Mouse (Mus musculus): ENCODE results near the gene Tor3a. TPM values are rescaled to one million over a fixed set of nuclear protein-coding genes. Genes with fewer than 3 reads are reported as not detected.

The Tor3a gene
- polyA plus RNA-seq (2014; fragmentation: Nextera tagmentation; extraction: Ambion mirVana) = 4.5 and 6.5 TPM in 2 replicates

DNA sequence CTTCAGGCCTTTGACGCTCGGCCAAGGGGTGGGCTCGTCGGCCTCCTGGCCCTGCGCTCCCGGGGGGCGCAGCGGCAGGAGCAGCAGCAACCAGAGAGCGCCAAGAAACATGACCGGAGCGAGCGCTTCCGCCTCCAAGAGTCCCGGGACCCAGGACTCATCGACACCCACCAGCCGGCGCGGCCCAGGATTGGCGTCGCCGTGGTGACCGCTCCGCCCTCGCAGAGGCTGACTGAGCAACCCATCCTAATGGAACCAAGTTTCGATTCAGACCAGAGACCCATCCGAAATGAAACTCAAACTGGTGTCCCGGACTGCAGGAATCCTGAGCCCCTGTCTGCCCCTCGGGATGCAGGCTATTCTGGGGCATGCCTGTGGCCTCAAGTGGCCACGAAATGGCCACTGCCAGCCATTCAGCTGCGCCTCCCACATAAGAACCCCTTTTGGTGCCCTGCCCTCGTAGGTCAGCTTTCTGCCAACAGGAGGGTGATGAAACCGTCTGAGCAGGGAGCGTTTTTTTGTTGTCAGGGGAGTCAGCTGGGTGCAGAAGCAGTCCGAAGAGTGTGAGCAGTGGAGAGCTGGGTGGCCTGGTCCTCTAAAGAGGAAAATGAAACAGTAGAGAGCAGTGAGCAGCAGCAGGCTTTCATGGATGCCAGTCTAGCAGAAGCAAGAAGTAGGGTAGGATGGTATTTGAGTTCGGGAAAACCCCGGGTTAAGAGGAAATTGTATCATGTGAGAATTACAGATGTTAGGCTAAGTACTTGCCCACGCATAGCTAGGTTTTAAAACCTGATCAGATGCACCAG lies at the start of gene Tor3a:
TSS of gene Tor3a (minus strand) at position 162 of the 806 bp plus-strand sequence.
- peaks cover 5% of the 10 kb centered on the region; the same call in 1 of the 2 replicates for H3K4me1 ChIP-seq (ENCODE audit: control insufficient read depth, insufficient read depth, low read length)
- peak within 1 kb of the TSS; percentile 98 for H3K4me2 ChIP-seq (ENCODE audit: low read length)
- DNase-seq (ENCODE audit: low spot score) (peak; percentile 67), ATAC-seq (peak; percentile 76)
- peak within 1 kb of the TSS; percentile 49 for H3K4me3 ChIP-seq (ENCODE audit: low read depth, low read length)
- no peaks in the 10 kb centered on the region for H3K27me3 ChIP-seq (replicated peaks; ENCODE audit: control insufficient read depth, insufficient read depth, low read length)
- 9% methylated on average over 37 of the region's 37 CpGs for WGBS
- peaks cover 5% of the 10 kb centered on the region; the same call in 1 of the 2 replicates for H3K36me3 ChIP-seq (ENCODE audit: control insufficient read depth, insufficient read depth, low read length)
- H3K9ac ChIP-seq (ENCODE audit: low read length) = peak within 1 kb of the TSS; percentile 64
- H3K9me3 ChIP-seq (replicated peaks; ENCODE audit: control insufficient read depth, low read length) = no peaks in the 10 kb centered on the region
- no peak within 1 kb of the TSS for H3K27ac ChIP-seq (ENCODE audit: low read depth, low read length)

DNA sequence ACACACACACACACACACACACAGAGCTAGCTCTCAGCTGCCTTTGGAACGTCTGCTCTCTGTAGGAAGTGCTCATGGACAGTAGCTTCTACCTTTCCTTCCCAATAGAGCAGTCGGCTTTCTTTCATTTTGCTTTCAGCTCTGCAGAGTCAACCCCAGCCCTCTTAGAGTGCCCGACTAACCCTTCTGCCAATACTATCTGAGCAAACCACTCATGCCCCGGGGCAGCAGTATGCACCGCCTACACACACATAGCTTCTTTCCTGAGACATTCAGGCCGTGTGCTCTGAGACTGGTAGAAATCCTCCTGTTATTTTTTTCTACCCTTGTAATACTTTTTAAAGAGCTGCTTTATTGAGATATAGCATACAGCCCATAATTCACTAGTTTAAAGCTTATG lies 47.9 kb upstream of the Tor3a start:
- Histone ChIP-seq H3K27ac (ENCODE audit: low read depth, low read length) (no peak overlapping the region), H3K27me3 (replicated peaks; ENCODE audit: control insufficient read depth, insufficient read depth, low read length) (no peaks in the 10 kb centered on the region), H3K4me2 (ENCODE audit: low read length) (no peak overlapping the region), H3K4me1 (ENCODE audit: control insufficient read depth, insufficient read depth, low read length) (0 out of 2 replicates have a peak, but pooled peaks cover 2% of the 10 kb centered on the region), H3K36me3 (ENCODE audit: control insufficient read depth, insufficient read depth, low read length) (no peaks in the 10 kb centered on the region), H3K4me3 (ENCODE audit: low read depth, low read length) (no peak overlapping the region), H3K9ac (ENCODE audit: low read length) (no peak overlapping the region), H3K9me3 (replicated peaks; ENCODE audit: control insufficient read depth, low read length) (no peaks in the 10 kb centered on the region)
- WGBS = 66% methylated on average over 6 of the region's 6 CpGs
- DNase-seq (ENCODE audit: low spot score) = no peak
- no peak for ATAC-seq

DNA sequence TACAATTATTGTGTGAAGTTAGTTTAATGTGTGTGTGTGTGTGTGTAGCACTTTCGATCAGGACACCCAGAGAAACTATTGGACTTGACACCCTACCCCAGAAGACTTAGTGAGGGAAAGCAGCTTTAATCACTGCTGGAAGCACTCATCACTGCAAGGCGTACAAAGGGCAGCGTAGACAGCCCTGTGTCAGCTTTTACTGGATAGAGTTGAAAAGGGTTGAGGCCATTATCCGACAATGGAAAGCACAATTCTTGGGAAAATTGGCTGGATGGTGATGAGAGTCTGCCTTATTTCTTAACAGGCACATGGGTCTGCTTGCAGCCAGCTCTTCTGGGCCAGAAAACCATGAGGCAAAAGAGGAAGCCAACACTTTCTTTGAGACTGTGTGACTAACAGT lies 45.9 kb upstream of the Tor3a start:
- Histone ChIP-seq H3K36me3 (ENCODE audit: control insufficient read depth, insufficient read depth, low read length) (peaks cover 5% of the 10 kb centered on the region; the same call in 1 of the 2 replicates), H3K9ac (ENCODE audit: low read length) (no peak overlapping the region), H3K4me3 (ENCODE audit: low read depth, low read length) (no peak overlapping the region), H3K4me1 (ENCODE audit: control insufficient read depth, insufficient read depth, low read length) (0 out of 2 replicates have a peak, but pooled peaks cover 2% of the 10 kb centered on the region), H3K4me2 (ENCODE audit: low read length) (no peak overlapping the region), H3K27me3 (replicated peaks; ENCODE audit: control insufficient read depth, insufficient read depth, low read length) (no peaks in the 10 kb centered on the region), H3K9me3 (replicated peaks; ENCODE audit: control insufficient read depth, low read length) (no peaks in the 10 kb centered on the region), H3K27ac (ENCODE audit: low read depth, low read length) (no peak overlapping the region)
- ATAC-seq = no peak
- WGBS = 51% methylated on average over 4 of the region's 4 CpGs
- no peak for DNase-seq (ENCODE audit: low spot score)

DNA sequence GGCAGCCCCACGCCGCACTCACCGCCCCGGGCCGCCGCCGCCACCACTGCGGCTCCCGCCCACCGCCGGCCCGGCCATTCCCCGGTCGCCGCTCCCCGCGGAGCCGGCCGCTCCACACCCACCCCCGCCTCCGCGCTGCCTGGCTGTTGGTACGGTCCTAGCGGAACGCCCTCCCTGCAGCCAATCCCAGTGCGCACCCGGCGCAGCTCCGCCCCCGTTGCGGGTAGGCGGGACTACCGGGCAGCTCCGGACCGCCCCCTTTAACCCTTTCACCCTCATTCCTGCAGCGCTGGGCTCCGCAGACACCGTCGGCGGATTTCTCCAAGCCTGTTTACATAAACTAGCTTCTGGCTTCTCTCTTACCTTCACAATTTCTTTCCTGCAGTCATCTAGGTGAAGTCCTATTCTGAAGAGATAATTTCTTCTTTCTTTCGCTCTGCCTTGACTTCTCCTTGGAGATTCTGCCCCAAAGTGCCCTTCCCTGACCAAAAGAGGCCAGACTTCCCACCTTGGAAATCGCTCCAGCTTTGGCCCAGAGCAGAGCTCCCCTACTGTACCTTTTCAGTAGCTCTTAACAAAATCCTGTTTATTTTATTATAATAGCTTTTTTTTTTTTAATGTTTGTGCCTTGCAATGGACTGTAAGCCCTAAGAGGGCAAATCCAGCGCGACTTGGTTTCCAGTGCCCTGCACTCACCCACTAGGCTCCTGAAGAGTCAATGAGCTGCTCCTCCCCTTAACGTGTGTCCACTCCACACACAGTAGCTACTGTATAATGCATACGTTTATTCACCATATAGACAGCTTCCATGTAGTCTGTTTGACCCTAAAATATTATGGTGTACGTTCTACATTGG lies 45.0 kb upstream of the Tor3a start, which contains the start of gene Fam20b:
TSS of gene Fam20b (minus strand) at position 137 of the 856 bp plus-strand sequence.
- WGBS = under 1% methylated on average over 47 of the region's 47 CpGs
- Histone ChIP-seq H3K9ac (ENCODE audit: low read length) (peak within 1 kb of the TSS; percentile 91), H3K27me3 (replicated peaks; ENCODE audit: control insufficient read depth, insufficient read depth, low read length) (no peaks in the 10 kb centered on the region)

DNA sequence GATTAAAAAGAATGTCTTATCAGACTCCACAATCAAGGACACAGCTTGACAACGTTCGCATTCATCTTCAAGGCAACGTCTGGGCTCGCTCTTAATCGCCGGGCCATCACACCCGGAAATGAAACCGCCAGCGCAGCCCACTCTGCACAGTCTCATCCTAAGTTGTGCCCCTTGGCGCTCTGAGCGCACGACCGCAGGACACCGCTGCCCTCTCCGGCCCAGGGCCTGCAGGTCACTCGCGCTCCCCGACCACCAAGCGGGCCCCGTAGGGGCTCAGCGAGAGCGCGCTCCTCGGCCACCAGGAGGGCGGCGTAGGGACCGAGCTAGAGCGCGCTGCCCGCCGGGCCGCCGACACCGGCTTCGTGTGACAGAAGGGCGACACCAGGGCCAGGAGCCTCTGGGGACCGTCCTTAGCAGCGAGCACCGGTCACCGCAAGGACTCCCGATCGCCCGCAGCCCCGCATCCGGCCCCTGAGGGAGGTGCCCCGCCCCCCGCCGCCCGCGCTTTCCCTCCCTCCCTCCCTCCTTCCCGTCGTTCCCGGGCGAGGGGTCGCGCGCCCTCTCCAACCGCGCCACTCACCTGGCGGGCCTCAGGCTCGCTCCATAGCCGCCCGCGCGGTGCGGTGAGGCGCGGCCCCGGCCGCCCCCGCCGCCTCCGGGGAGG lies 44.3 kb upstream of the Tor3a start:
- Histone ChIP-seq H3K4me1 (ENCODE audit: control insufficient read depth, insufficient read depth, low read length) (0 out of 2 replicates have a peak, but pooled peaks cover 2% of the 10 kb centered on the region), H3K4me2 (ENCODE audit: low read length) (peak overlapping the region; percentile 66), H3K27me3 (replicated peaks; ENCODE audit: control insufficient read depth, insufficient read depth, low read length) (no peaks in the 10 kb centered on the region), H3K36me3 (ENCODE audit: control insufficient read depth, insufficient read depth, low read length) (peaks cover 5% of the 10 kb centered on the region; the same call in 1 of the 2 replicates), H3K9ac (ENCODE audit: low read length) (peak overlapping the region; percentile 91), H3K27ac (ENCODE audit: low read depth, low read length) (peak overlapping the region; percentile 82), H3K9me3 (replicated peaks; ENCODE audit: control insufficient read depth, low read length) (no peaks in the 10 kb centered on the region), H3K4me3 (ENCODE audit: low read depth, low read length) (peak overlapping the region; percentile 93)
- DNase-seq (ENCODE audit: low spot score) = no peak
- peak; percentile 87 for ATAC-seq
- under 1% methylated on average over 67 of the region's 73 CpGs for WGBS

More for the DNA sequence above, 45.0 kb upstream of the Tor3a start, which contains the start of gene Fam20b:
- Histone ChIP-seq H3K4me2 (ENCODE audit: low read length) (peak within 1 kb of the TSS; percentile 66), H3K4me3 (ENCODE audit: low read depth, low read length) (peak within 1 kb of the TSS; percentile 93), H3K4me1 (ENCODE audit: control insufficient read depth, insufficient read depth, low read length) (0 out of 2 replicates have a peak, but pooled peaks cover 2% of the 10 kb centered on the region), H3K36me3 (ENCODE audit: control insufficient read depth, insufficient read depth, low read length) (peaks cover 5% of the 10 kb centered on the region; the same call in 1 of the 2 replicates), H3K9me3 (replicated peaks; ENCODE audit: control insufficient read depth, low read length) (no peaks in the 10 kb centered on the region), H3K27ac (ENCODE audit: low read depth, low read length) (peak within 1 kb of the TSS; percentile 82)
- DNase-seq (ENCODE audit: low spot score) (peak; percentile 97), ATAC-seq (peak; percentile 98)

DNA sequence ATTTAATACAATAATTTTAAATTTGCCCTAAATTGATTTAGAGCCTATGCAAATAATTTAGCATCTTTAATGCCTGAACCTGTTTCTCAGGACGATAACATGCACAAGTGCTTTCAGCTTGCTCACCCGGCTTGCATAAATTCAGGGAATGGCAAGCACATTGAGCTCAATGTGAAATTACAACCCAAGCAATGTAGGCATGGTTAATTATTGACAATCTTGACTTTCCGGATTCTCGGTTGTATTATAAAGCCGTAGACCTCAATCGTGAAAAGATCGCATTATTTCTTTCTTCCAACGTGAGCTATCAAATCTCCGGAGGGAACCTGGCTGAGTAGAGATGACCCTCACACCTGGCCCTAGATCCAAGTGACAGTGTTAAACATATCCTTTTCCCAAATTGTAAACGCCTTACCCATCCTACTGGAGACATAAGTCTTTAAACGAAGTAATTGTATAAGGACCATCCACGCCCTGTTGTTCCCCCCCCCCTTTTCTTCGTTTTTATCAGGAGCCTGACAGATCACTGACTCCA lies 43.7 kb upstream of the Tor3a start:
- no peak for ATAC-seq
- WGBS = 10% methylated on average over 13 of the region's 13 CpGs
- 0 out of 2 replicates have a peak, but pooled peaks cover 2% of the 10 kb centered on the region for H3K4me1 ChIP-seq (ENCODE audit: control insufficient read depth, insufficient read depth, low read length)
- peak overlapping the region; percentile 82; the same call in 1 of the 2 replicates for H3K27ac ChIP-seq (ENCODE audit: low read depth, low read length)
- no peaks in the 10 kb centered on the region for H3K27me3 ChIP-seq (replicated peaks; ENCODE audit: control insufficient read depth, insufficient read depth, low read length)
- peak overlapping the region; percentile 93 for H3K4me3 ChIP-seq (ENCODE audit: low read depth, low read length)
- H3K9ac ChIP-seq (ENCODE audit: low read length) = peak overlapping the region; percentile 91
- no peaks in the 10 kb centered on the region for H3K9me3 ChIP-seq (replicated peaks; ENCODE audit: control insufficient read depth, low read length)
- peaks cover 5% of the 10 kb centered on the region; the same call in 1 of the 2 replicates for H3K36me3 ChIP-seq (ENCODE audit: control insufficient read depth, insufficient read depth, low read length)
- H3K4me2 ChIP-seq (ENCODE audit: low read length) = peak overlapping the region; percentile 66
- DNase-seq (ENCODE audit: low spot score) = peak; percentile 19

DNA sequence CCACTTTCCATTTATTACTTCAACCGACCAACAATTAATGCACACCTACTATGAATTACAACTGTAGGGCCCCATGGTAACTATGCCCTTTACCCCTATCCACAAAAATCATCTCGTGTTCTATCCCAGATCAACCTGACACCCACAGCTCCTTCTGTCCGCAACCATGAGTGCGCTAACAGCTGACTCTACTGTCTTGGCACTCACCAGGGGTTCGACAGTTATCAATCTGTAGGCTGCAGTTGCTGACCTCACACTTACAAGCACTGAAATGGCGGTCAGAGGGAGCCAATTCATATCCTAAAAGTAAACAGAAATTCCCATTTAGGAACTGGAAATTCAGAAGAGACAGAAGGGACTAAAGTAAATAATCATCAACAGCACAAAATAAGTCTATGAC lies 42.5 kb upstream of the Tor3a start:
- ATAC-seq (no peak), DNase-seq (ENCODE audit: low spot score) (no peak)
- Histone ChIP-seq H3K36me3 (ENCODE audit: control insufficient read depth, insufficient read depth, low read length) (peaks cover 5% of the 10 kb centered on the region; the same call in 1 of the 2 replicates), H3K27ac (ENCODE audit: low read depth, low read length) (no peak overlapping the region), H3K9ac (ENCODE audit: low read length) (no peak overlapping the region), H3K4me1 (ENCODE audit: control insufficient read depth, insufficient read depth, low read length) (0 out of 2 replicates have a peak, but pooled peaks cover 2% of the 10 kb centered on the region), H3K27me3 (replicated peaks; ENCODE audit: control insufficient read depth, insufficient read depth, low read length) (no peaks in the 10 kb centered on the region), H3K4me2 (ENCODE audit: low read length) (no peak overlapping the region), H3K4me3 (ENCODE audit: low read depth, low read length) (no peak overlapping the region), H3K9me3 (replicated peaks; ENCODE audit: control insufficient read depth, low read length) (no peaks in the 10 kb centered on the region)
- WGBS = 94% methylated on average over 6 of the region's 6 CpGs
